Mouse (Mus musculus) macrophage (primary cell): Measurements from ENCODE around the gene Nfia. TPM values are rescaled to one million over a fixed set of nuclear protein-coding genes. Genes with fewer than 3 reads are reported as not detected.

Experiments
- H3K27ac ChIP-seq: fragments of 350-480 bp; formaldehyde crosslinking; 2 replicates; pipeline ENCODE4 v1.9.0; 2021
- H3K36me3 ChIP-seq: fragments of 350-480 bp; formaldehyde crosslinking; 2 replicates; pipeline ENCODE4 v1.9.0; 2021; ENCODE audit errors: inconsistent target
- H3K4me3 ChIP-seq: fragments of 350-480 bp; formaldehyde crosslinking; 2 replicates; pipeline ENCODE4 v1.9.0; 2021; ENCODE audit errors: inconsistent target
- H3K79me2 ChIP-seq: fragments of 350-480 bp; formaldehyde crosslinking; 2 replicates; pipeline ENCODE4 v1.9.0; 2021; ENCODE audit errors: inconsistent target
- WGBS: methylation state at CpG from one replicate; pipeline ENCODE4 v1.1.7; 2026; ENCODE audit warnings: inconsistent platforms; ENCODE audit not compliant: missing documents; 5-methylcytosine and 5-hydroxymethylcytosine counted together
- polyA plus RNA-seq: library from polyadenylated mRNA; stranded (reverse); fragments of 250-400 nt; gene quantifications from 3 replicates; pipeline ENCODE4 v1.2.4, GENCODE M21; 2018; ENCODE audit warnings: inconsistent platforms

Gene Nfia
- polyA plus RNA-seq, 1 experiment from 2014 or later, result 2.4 TPM

- Histone ChIP-seq H3K27ac (no peak overlapping the region), H3K79me2 (no peaks in the 10 kb centered on the region), H3K36me3 (no peaks in the 10 kb centered on the region), H3K4me3 (no peak overlapping the region)
- 58% methylated on average over 1 of the region's 1 CpGs for WGBS
Measured at GRCm38 (mm10) chr4:97753521-97753920, 19.0 kb upstream of the Nfia start.

GRCm38 (mm10) chr4:97754241-97754640 is 18.3 kb upstream of the Nfia start:
- H3K27ac ChIP-seq, result no peak overlapping the region
- H3K36me3 ChIP-seq, result no peaks in the 10 kb centered on the region
- no peaks in the 10 kb centered on the region for H3K79me2 ChIP-seq
- no peak overlapping the region for H3K4me3 ChIP-seq
- 90% methylated on average over 10 of the region's 12 CpGs for WGBS

GRCm38 (mm10) chr4:97757207-97757977 is 15.1 kb upstream of the Nfia start:
- H3K4me3 ChIP-seq, result peak overlapping the region; percentile 48
- H3K79me2 ChIP-seq, result no peaks in the 10 kb centered on the region
- H3K36me3 ChIP-seq, result no peaks in the 10 kb centered on the region
- WGBS, result 2% methylated on average over 30 of the region's 38 CpGs
- H3K27ac ChIP-seq, result no peak overlapping the region

GRCm38 (mm10) chr4:97757978-97758461 is 14.5 kb upstream of the Nfia start:
- peak overlapping the region; percentile 48 for H3K4me3 ChIP-seq
- H3K36me3 ChIP-seq, result no peaks in the 10 kb centered on the region
- no peaks in the 10 kb centered on the region for H3K79me2 ChIP-seq
- no peak overlapping the region for H3K27ac ChIP-seq
- 5% methylated on average over 14 of the region's 14 CpGs for WGBS

GRCm38 (mm10) chr4:97758661-97759060 is 13.9 kb upstream of the Nfia start:
- Histone ChIP-seq H3K79me2 (no peaks in the 10 kb centered on the region), H3K27ac (no peak overlapping the region), H3K4me3 (no peak overlapping the region), H3K36me3 (no peaks in the 10 kb centered on the region)
- WGBS, result 93% methylated on average over 3 of the region's 3 CpGs

GRCm38 (mm10) chr4:97764616-97765015 is 7.9 kb upstream of the Nfia start:
- 90% methylated on average over 4 of the region's 4 CpGs for WGBS
- H3K4me3 ChIP-seq, result no peak overlapping the region

GRCm38 (mm10) chr4:97765341-97766020 is 7.1 kb upstream of the Nfia start:
- no peak overlapping the region for H3K27ac ChIP-seq

More at GRCm38 (mm10) chr4:97764616-97765015, 7.9 kb upstream of the Nfia start:
- Histone ChIP-seq H3K27ac (no peak overlapping the region), H3K79me2 (no peaks in the 10 kb centered on the region), H3K36me3 (no peaks in the 10 kb centered on the region)

GRCm38 (mm10) chr4:97766100-97766499 is 6.4 kb upstream of the Nfia start:
- H3K36me3 ChIP-seq, result no peaks in the 10 kb centered on the region
- H3K27ac ChIP-seq, result no peak overlapping the region
- H3K79me2 ChIP-seq, result no peaks in the 10 kb centered on the region
- 94% methylated on average over 3 of the region's 3 CpGs for WGBS
- no peak overlapping the region for H3K4me3 ChIP-seq

More at GRCm38 (mm10) chr4:97765341-97766020, 7.1 kb upstream of the Nfia start:
- Histone ChIP-seq H3K79me2 (no peaks in the 10 kb centered on the region), H3K4me3 (no peak overlapping the region), H3K36me3 (no peaks in the 10 kb centered on the region)
- 93% methylated on average over 4 of the region's 4 CpGs for WGBS

GRCm38 (mm10) chr4:97767025-97767424 is 5.5 kb upstream of the Nfia start:
- Histone ChIP-seq H3K79me2 (no peaks in the 10 kb centered on the region), H3K27ac (no peak overlapping the region), H3K4me3 (no peak overlapping the region), H3K36me3 (no peaks in the 10 kb centered on the region)
- WGBS, result 74% methylated on average over 4 of the region's 4 CpGs

GRCm38 (mm10) chr4:97767516-97767915 is 5.0 kb upstream of the Nfia start:
- H3K4me3 ChIP-seq, result no peak overlapping the region
- 89% methylated on average over 5 of the region's 5 CpGs for WGBS

GRCm38 (mm10) chr4:97769861-97770260 is 2.7 kb upstream of the Nfia start:
- Histone ChIP-seq H3K79me2 (no peaks in the 10 kb centered on the region), H3K27ac (no peak overlapping the region), H3K36me3 (no peaks in the 10 kb centered on the region), H3K4me3 (no peak overlapping the region)
- WGBS, result no CpG with 5 or more reads among the region's 1 CpGs

More at GRCm38 (mm10) chr4:97767516-97767915, 5.0 kb upstream of the Nfia start:
- Histone ChIP-seq H3K27ac (no peak overlapping the region), H3K36me3 (no peaks in the 10 kb centered on the region), H3K79me2 (no peaks in the 10 kb centered on the region)

GRCm38 (mm10) chr4:97771426-97771825 is 1.1 kb upstream of the Nfia start:
- Histone ChIP-seq H3K36me3 (no peaks in the 10 kb centered on the region), H3K4me3 (peak overlapping the region; percentile 51), H3K79me2 (no peaks in the 10 kb centered on the region), H3K27ac (peak overlapping the region; percentile 57)
- WGBS, result 17% methylated on average over 5 of the region's 5 CpGs

GRCm38 (mm10) chr4:97772084-97772484 is 450 bp upstream of the Nfia start:
- WGBS, result 3% methylated on average over 24 of the region's 25 CpGs
- peak overlapping the region; percentile 84 for H3K27ac ChIP-seq
- H3K36me3 ChIP-seq, result no peaks in the 10 kb centered on the region
- no peaks in the 10 kb centered on the region for H3K79me2 ChIP-seq
- peak overlapping the region; percentile 51 for H3K4me3 ChIP-seq

- peak overlapping the region; percentile 51 for H3K4me3 ChIP-seq
- no peaks in the 10 kb centered on the region for H3K36me3 ChIP-seq
- WGBS, result under 1% methylated on average over 13 of the region's 14 CpGs
- peak overlapping the region; percentile 84 for H3K27ac ChIP-seq
- no peaks in the 10 kb centered on the region for H3K79me2 ChIP-seq
Measured at GRCm38 (mm10) chr4:97773110-97773593, 618 bp downstream of the Nfia start.

GRCm38 (mm10) chr4:97773791-97774190 is 1.3 kb downstream of the Nfia start:
- no peaks in the 10 kb centered on the region for H3K79me2 ChIP-seq
- no peak overlapping the region for H3K4me3 ChIP-seq
- WGBS, result 91% methylated on average over 2 of the region's 2 CpGs
- H3K36me3 ChIP-seq, result no peaks in the 10 kb centered on the region
- H3K27ac ChIP-seq, result no peak overlapping the region
